Mouse (Mus musculus): Measurements from ENCODE around the gene Lypd4. TPM values are rescaled to one million over a fixed set of nuclear protein-coding genes. Genes with fewer than 3 reads are reported as not detected.

The Lypd4 gene
- polyA plus RNA-seq, 1 experiment = not detected

GRCm38 (mm10) chr7:24904070-24904483 is 34.3 kb upstream of the Lypd4 start:
- Histone ChIP-seq H3K36me3 (ENCODE audit: control insufficient read depth, insufficient read depth, low read length) (peaks cover 9% of the 10 kb centered on the region), H3K4me1 (replicated peaks; ENCODE audit: control insufficient read depth, insufficient read depth, low read length) (peaks cover 39% of the 10 kb centered on the region)
- WGBS = under 1% methylated on average over 29 of the region's 30 CpGs

GRCm38 (mm10) chr7:24903444-24903825 is 33.7 kb upstream of the Lypd4 start:
- Histone ChIP-seq H3K27me3 (ENCODE audit: control insufficient read depth, insufficient read depth, low read length) (no peaks in the 10 kb centered on the region), H3K36me3 (ENCODE audit: control insufficient read depth, insufficient read depth, low read length) (peaks cover 2% of the 10 kb centered on the region), H3K4me3 (ENCODE audit: control insufficient read depth, insufficient read depth, low read length) (peak overlapping the region; percentile 91), H3K27ac (ENCODE audit: control insufficient read depth, insufficient read depth, low read length) (peak overlapping the region; percentile 81), H3K4me1 (replicated peaks; ENCODE audit: control insufficient read depth, insufficient read depth, low read length) (peaks cover 37% of the 10 kb centered on the region)
- no peak for TF ChIP-seq POLR2A (IDR thresholded peaks at IDR 0.05; ENCODE audit: control insufficient read depth, extremely low read depth, insufficient read depth, low read length, poor library complexity)
- TF ChIP-seq CTCF (IDR thresholded peaks at IDR 0.05; ENCODE audit: borderline replicate concordance, control insufficient read depth, extremely low read depth, insufficient read depth, low read length, poor library complexity) = no peak
- WGBS = under 1% methylated on average over 10 of the region's 10 CpGs
- no peak for DNase-seq

More at GRCm38 (mm10) chr7:24904070-24904483, 34.3 kb upstream of the Lypd4 start:
- peak; percentile 97 for DNase-seq
- Histone ChIP-seq H3K27ac (ENCODE audit: control insufficient read depth, insufficient read depth, low read length) (peak overlapping the region; percentile 77), H3K4me3 (ENCODE audit: control insufficient read depth, insufficient read depth, low read length) (peak overlapping the region; percentile 85), H3K27me3 (ENCODE audit: control insufficient read depth, insufficient read depth, low read length) (no peaks in the 10 kb centered on the region)
- TF ChIP-seq POLR2A (IDR thresholded peaks at IDR 0.05; ENCODE audit: control insufficient read depth, extremely low read depth, insufficient read depth, low read length, poor library complexity) (peak; percentile 52), CTCF (IDR thresholded peaks at IDR 0.05; ENCODE audit: borderline replicate concordance, control insufficient read depth, extremely low read depth, insufficient read depth, low read length, poor library complexity) (peak; percentile 57; the same call in 1 of the 2 replicates)

- 1% methylated on average over 57 of the region's 68 CpGs for WGBS
- Histone ChIP-seq H3K27me3 (ENCODE audit: control insufficient read depth, insufficient read depth, low read length) (no peaks in the 10 kb centered on the region), H3K36me3 (ENCODE audit: control insufficient read depth, insufficient read depth, low read length) (no peaks in the 10 kb centered on the region), H3K4me1 (replicated peaks; ENCODE audit: control insufficient read depth, insufficient read depth, low read length) (peaks cover 31% of the 10 kb centered on the region), H3K4me3 (ENCODE audit: control insufficient read depth, insufficient read depth, low read length) (peak within 1 kb of the TSS; percentile 91), H3K27ac (ENCODE audit: control insufficient read depth, insufficient read depth, low read length) (peak within 1 kb of the TSS; percentile 90)
- TF ChIP-seq CTCF (IDR thresholded peaks at IDR 0.05; ENCODE audit: borderline replicate concordance, control insufficient read depth, extremely low read depth, insufficient read depth, low read length, poor library complexity) (peak; percentile 11; the same call in 1 of the 2 replicates), POLR2A (IDR thresholded peaks at IDR 0.05; ENCODE audit: control insufficient read depth, extremely low read depth, insufficient read depth, low read length, poor library complexity) (peak; percentile 89)
- peak; percentile 79 for DNase-seq
Measured at GRCm38 (mm10) chr7:24902630-24903443, 33.1 kb upstream of the Lypd4 start, which contains the start of gene Arhgef1. TSS of gene Arhgef1 (plus strand) at chr7:24902912.

- peaks cover 29% of the 10 kb centered on the region for H3K4me1 ChIP-seq (replicated peaks; ENCODE audit: control insufficient read depth, insufficient read depth, low read length)
- H3K27me3 ChIP-seq (ENCODE audit: control insufficient read depth, insufficient read depth, low read length) = no peaks in the 10 kb centered on the region
- no peak for TF ChIP-seq CTCF (IDR thresholded peaks at IDR 0.05; ENCODE audit: borderline replicate concordance, control insufficient read depth, extremely low read depth, insufficient read depth, low read length, poor library complexity)
- TF ChIP-seq POLR2A (IDR thresholded peaks at IDR 0.05; ENCODE audit: control insufficient read depth, extremely low read depth, insufficient read depth, low read length, poor library complexity) = no peak
- H3K27ac ChIP-seq (ENCODE audit: control insufficient read depth, insufficient read depth, low read length) = peak overlapping the region; percentile 90
- DNase-seq = no peak
- 47% methylated on average over 2 of the region's 2 CpGs for WGBS
- H3K4me3 ChIP-seq (ENCODE audit: control insufficient read depth, insufficient read depth, low read length) = peak overlapping the region; percentile 91
- H3K36me3 ChIP-seq (ENCODE audit: control insufficient read depth, insufficient read depth, low read length) = no peaks in the 10 kb centered on the region
Measured at GRCm38 (mm10) chr7:24902264-24902629, 32.5 kb upstream of the Lypd4 start.

GRCm38 (mm10) chr7:24901842-24902241 is 32.1 kb upstream of the Lypd4 start:
- Histone ChIP-seq H3K4me1 (replicated peaks; ENCODE audit: control insufficient read depth, insufficient read depth, low read length) (peaks cover 29% of the 10 kb centered on the region), H3K36me3 (ENCODE audit: control insufficient read depth, insufficient read depth, low read length) (no peaks in the 10 kb centered on the region), H3K27me3 (ENCODE audit: control insufficient read depth, insufficient read depth, low read length) (no peaks in the 10 kb centered on the region), H3K4me3 (ENCODE audit: control insufficient read depth, insufficient read depth, low read length) (peak overlapping the region; percentile 91; the same call in 1 of the 2 replicates), H3K27ac (ENCODE audit: control insufficient read depth, insufficient read depth, low read length) (peak overlapping the region; percentile 90)
- peak; percentile 33 for DNase-seq
- WGBS = 3% methylated on average over 1 of the region's 1 CpGs
- TF ChIP-seq CTCF (IDR thresholded peaks at IDR 0.05; ENCODE audit: borderline replicate concordance, control insufficient read depth, extremely low read depth, insufficient read depth, low read length, poor library complexity) = no peak
- TF ChIP-seq POLR2A (IDR thresholded peaks at IDR 0.05; ENCODE audit: control insufficient read depth, extremely low read depth, insufficient read depth, low read length, poor library complexity) = no peak

GRCm38 (mm10) chr7:24901114-24901513 is 31.4 kb upstream of the Lypd4 start:
- peaks cover 24% of the 10 kb centered on the region for H3K4me1 ChIP-seq (replicated peaks; ENCODE audit: control insufficient read depth, insufficient read depth, low read length)
- 75% methylated on average over 6 of the region's 6 CpGs for WGBS
- no peaks in the 10 kb centered on the region for H3K27me3 ChIP-seq (ENCODE audit: control insufficient read depth, insufficient read depth, low read length)
- DNase-seq = no peak
- H3K4me3 ChIP-seq (ENCODE audit: control insufficient read depth, insufficient read depth, low read length) = no peak overlapping the region
- 0 out of 2 replicates have a peak overlapping the region, but pooled peaks have one; percentile 9 for H3K27ac ChIP-seq (ENCODE audit: control insufficient read depth, insufficient read depth, low read length)
- TF ChIP-seq CTCF (IDR thresholded peaks at IDR 0.05; ENCODE audit: borderline replicate concordance, control insufficient read depth, extremely low read depth, insufficient read depth, low read length, poor library complexity) = no peak
- TF ChIP-seq POLR2A (IDR thresholded peaks at IDR 0.05; ENCODE audit: control insufficient read depth, extremely low read depth, insufficient read depth, low read length, poor library complexity) = no peak
- H3K36me3 ChIP-seq (ENCODE audit: control insufficient read depth, insufficient read depth, low read length) = no peaks in the 10 kb centered on the region

Data from thymus, adult 2 months (tissue).